Mouse (Mus musculus) embryonic facial prominence, embryonic 14.5 days (tissue): ENCODE data around the gene Fstl3. TPM values are rescaled to one million over a fixed set of nuclear protein-coding genes. Genes with fewer than 3 reads are reported as not detected.

ENCODE experiments used
- ATAC-seq: fragments of 200-750 bp; cut with Nextera tagmentation; 2 replicates; pipeline ENCODE4 v1.8.0; 2017; ENCODE audit warnings: low read depth, moderate number of reproducible peaks, moderate TSS enrichment
- DNase-seq: peaks from one replicate; pipeline ENCODE4 v3.0.0-alpha.2; 2015; ENCODE audit warnings: low spot score
- H3K27ac ChIP-seq: fragments of 300-500 bp; sonication (generic); replicated peaks from 2 replicates; pipeline ENCODE4 v1.5.1; 2014; ENCODE audit warnings: low read depth, mild to moderate bottlenecking, low read length, moderate library complexity
- H3K27me3 ChIP-seq: fragments of 300-500 bp; sonication (generic); replicated peaks from 2 replicates; pipeline ENCODE4 v1.6.1; 2014; ENCODE audit warnings: low read length; ENCODE audit not compliant: control insufficient read depth, insufficient read depth
- H3K36me3 ChIP-seq: fragments of 300-500 bp; sonication (generic); 2 replicates; pipeline ENCODE4 v1.6.1; 2014; ENCODE audit warnings: low read length, mixed read lengths; ENCODE audit not compliant: control insufficient read depth, insufficient read depth
- H3K4me1 ChIP-seq: fragments of 300-500 bp; sonication (generic); 2 replicates; pipeline ENCODE4 v1.6.1; 2014; ENCODE audit warnings: antibody characterized with exemption, low read length; ENCODE audit not compliant: control insufficient read depth, insufficient read depth
- H3K4me2 ChIP-seq: fragments of 300-500 bp; sonication (generic); 2 replicates; pipeline ENCODE4 v1.6.1; 2014; ENCODE audit warnings: low read depth, mild to moderate bottlenecking, low read length, moderate library complexity, mixed read lengths
- H3K4me3 ChIP-seq: fragments of 300-500 bp; sonication (generic); 2 replicates; pipeline ENCODE4 v1.5.1; 2014; ENCODE audit warnings: low read depth, mild to moderate bottlenecking, low read length
- H3K9ac ChIP-seq: fragments of 300-500 bp; sonication (generic); 2 replicates; pipeline ENCODE4 v1.6.1; 2014; ENCODE audit warnings: low read depth, mild to moderate bottlenecking, low read length, moderate library complexity, mixed read lengths
- H3K9me3 ChIP-seq: fragments of 300-500 bp; sonication (generic); 2 replicates; pipeline ENCODE4 v1.6.1; 2016; ENCODE audit warnings: low read length; ENCODE audit not compliant: control insufficient read depth
- WGBS: fragments of 180-500 bp; shearing (Covaris S2); extraction: QIAGEN DNeasy Blood & Tissue Kit; methylation state at CpG from one replicate; pipeline ENCODE4 v1.1.7; 2014; 5-methylcytosine and 5-hydroxymethylcytosine counted together
- polyA plus RNA-seq: library from polyadenylated mRNA; unstranded; fragments of >200 nt; fragmentation: Nextera tagmentation; extraction: Ambion mirVana; gene quantifications from 2 replicates; pipeline ENCODE4 v1.2.1, GENCODE M21; 2014

Gene Fstl3
- polyA plus RNA-seq, 1 experiment from 2014 or later = 10.7 TPM

- H3K4me2 ChIP-seq = no peak overlapping the region
- DNase-seq (no peak), ATAC-seq (no peak)
- no peaks in the 10 kb centered on the region for H3K27me3 ChIP-seq
- no peak overlapping the region for H3K4me3 ChIP-seq
- no peak overlapping the region for H3K9ac ChIP-seq
- no peak overlapping the region for H3K27ac ChIP-seq
- WGBS = 96% methylated on average over 22 of the region's 28 CpGs
- H3K36me3 ChIP-seq = peaks cover 98% of the 10 kb centered on the region
- H3K9me3 ChIP-seq = peaks cover 61% of the 10 kb centered on the region
- no peaks in the 10 kb centered on the region for H3K4me1 ChIP-seq
Observed at GRCm38 (mm10) chr10:79739234-79739633, 37.8 kb upstream of the Fstl3 start.

- Histone ChIP-seq H3K27ac (no peak overlapping the region), H3K4me2 (no peak overlapping the region), H3K9me3 (peaks cover 54% of the 10 kb centered on the region), H3K4me3 (no peak overlapping the region), H3K9ac (no peak overlapping the region), H3K27me3 (no peaks in the 10 kb centered on the region), H3K4me1 (peaks cover 6% of the 10 kb centered on the region), H3K36me3 (peaks cover 86% of the 10 kb centered on the region)
- 79% methylated on average over 10 of the region's 11 CpGs for WGBS
- DNase-seq (no peak), ATAC-seq (no peak)
Observed at GRCm38 (mm10) chr10:79740863-79741262, 36.2 kb upstream of the Fstl3 start.

- H3K4me3 ChIP-seq = no peak overlapping the region
- H3K9ac ChIP-seq = no peak overlapping the region
- DNase-seq (no peak), ATAC-seq (no peak)
- H3K27ac ChIP-seq = no peak overlapping the region
- no peaks in the 10 kb centered on the region for H3K27me3 ChIP-seq
- H3K4me1 ChIP-seq = peaks cover 7% of the 10 kb centered on the region
- H3K4me2 ChIP-seq = no peak overlapping the region
- 88% methylated on average over 10 of the region's 11 CpGs for WGBS
- H3K36me3 ChIP-seq = peaks cover 63% of the 10 kb centered on the region
- H3K9me3 ChIP-seq = peaks cover 31% of the 10 kb centered on the region
Observed at GRCm38 (mm10) chr10:79743161-79743560, 33.9 kb upstream of the Fstl3 start.

GRCm38 (mm10) chr10:79743650-79744365 lies 33.3 kb upstream of the Fstl3 start:
- no peak overlapping the region for H3K4me2 ChIP-seq
- H3K36me3 ChIP-seq = peaks cover 57% of the 10 kb centered on the region
- DNase-seq = no peak
- no peaks in the 10 kb centered on the region for H3K27me3 ChIP-seq
- H3K4me3 ChIP-seq = no peak overlapping the region
- no peak overlapping the region for H3K9ac ChIP-seq
- peaks cover 25% of the 10 kb centered on the region for H3K9me3 ChIP-seq
- ATAC-seq = no peak
- 95% methylated on average over 15 of the region's 15 CpGs for WGBS
- peaks cover 7% of the 10 kb centered on the region for H3K4me1 ChIP-seq
- no peak overlapping the region for H3K27ac ChIP-seq

GRCm38 (mm10) chr10:79745411-79745810 lies 31.7 kb upstream of the Fstl3 start:
- 82% methylated on average over 3 of the region's 3 CpGs for WGBS
- Histone ChIP-seq H3K4me2 (peak overlapping the region; percentile 76), H3K27ac (no peak overlapping the region), H3K4me1 (peaks cover 7% of the 10 kb centered on the region), H3K27me3 (no peaks in the 10 kb centered on the region), H3K9me3 (peaks cover 9% of the 10 kb centered on the region), H3K4me3 (peak overlapping the region; percentile 78), H3K9ac (peak overlapping the region; percentile 76; the same call in 1 of the 2 replicates), H3K36me3 (peaks cover 41% of the 10 kb centered on the region)
- DNase-seq (no peak), ATAC-seq (no peak)

- Histone ChIP-seq H3K27me3 (no peaks in the 10 kb centered on the region), H3K36me3 (peaks cover 34% of the 10 kb centered on the region), H3K4me1 (peaks cover 7% of the 10 kb centered on the region), H3K9me3 (peaks cover 2% of the 10 kb centered on the region), H3K4me2 (peak within 1 kb of the TSS; percentile 76), H3K27ac (no peak within 1 kb of the TSS), H3K4me3 (peak within 1 kb of the TSS; percentile 78), H3K9ac (peak within 1 kb of the TSS; percentile 76)
- 3% methylated on average over 33 of the region's 38 CpGs for WGBS
- ATAC-seq (peak; percentile 97), DNase-seq (peak; percentile 99)
Observed at GRCm38 (mm10) chr10:79745898-79746773, 30.9 kb upstream of the Fstl3 start, which contains the start of gene Polrmt. Gene Polrmt (minus strand): TSS chr10:79746581.

- no peak overlapping the region for H3K27ac ChIP-seq
- H3K36me3 ChIP-seq = peaks cover 27% of the 10 kb centered on the region
- peaks cover 7% of the 10 kb centered on the region for H3K4me1 ChIP-seq
- H3K9ac ChIP-seq = peak overlapping the region; percentile 49; the same call in 1 of the 2 replicates
- H3K4me2 ChIP-seq = peak overlapping the region; percentile 76
- WGBS = 22% methylated on average over 6 of the region's 6 CpGs
- ATAC-seq (peak; percentile 35), DNase-seq (no peak)
- peak overlapping the region; percentile 78 for H3K4me3 ChIP-seq
- H3K9me3 ChIP-seq = no peaks in the 10 kb centered on the region
- no peaks in the 10 kb centered on the region for H3K27me3 ChIP-seq
Observed at GRCm38 (mm10) chr10:79746774-79747151, 30.3 kb upstream of the Fstl3 start.

- 81% methylated on average over 6 of the region's 6 CpGs for WGBS
- Histone ChIP-seq H3K36me3 (peaks cover 11% of the 10 kb centered on the region), H3K9me3 (no peaks in the 10 kb centered on the region), H3K4me2 (no peak overlapping the region), H3K9ac (0 out of 2 replicates have a peak overlapping the region, but pooled peaks have one; percentile 5), H3K27me3 (no peaks in the 10 kb centered on the region), H3K27ac (no peak overlapping the region), H3K4me1 (peaks cover 7% of the 10 kb centered on the region), H3K4me3 (no peak overlapping the region)
- no peak for DNase-seq
- no peak for ATAC-seq
Observed at GRCm38 (mm10) chr10:79748496-79748895, 28.6 kb upstream of the Fstl3 start.
